Mouse (Mus musculus) liver, adult 2 months (tissue): ENCODE results near the gene Tmem240.
"Not testable (repeated sequence)": the region's sequence is repeated elsewhere in the genome, so short reads cannot be mapped to it uniquely, and the experiment has no call there.

ENCODE experiments used
- CTCF ChIP-seq: fragments of 200-500 bp; IDR thresholded peaks from 2 replicates; pipeline ENCODE4 v1.5.1; 2011; ENCODE audit warnings: low read depth, low read length, control low read depth
- POLR2A ChIP-seq: fragments of 200-500 bp; IDR thresholded peaks from 2 replicates; pipeline ENCODE4 v1.6.1; 2011; ENCODE audit warnings: low read length, control low read depth; ENCODE audit not compliant: insufficient read depth; ENCODE audit errors: extremely low read depth

- not testable (repeated sequence) for TF ChIP-seq POLR2A, CTCF
Measured at GRCm38 (mm10) chr4:155687764-155688163, 46.8 kb upstream of the Tmem240 start.
